Mouse (Mus musculus): ENCODE data around the gene Slc9a1. TPM values are rescaled to one million over a fixed set of nuclear protein-coding genes. Genes with fewer than 3 reads are reported as not detected.

The Slc9a1 gene
- polyA plus RNA-seq, 1 experiment from 2014 or later, result 9.2 TPM

GRCm38 (mm10) chr4:133391185-133392040, 21.9 kb downstream of the Slc9a1 start:
- WGBS, result 59% methylated on average over 18 of the region's 18 CpGs
- H3K9ac ChIP-seq (ENCODE audit: low read depth, low read length), result peak overlapping the region; percentile 30; the same call in 1 of the 2 replicates

GRCm38 (mm10) chr4:133394981-133395573, 25.6 kb downstream of the Slc9a1 start:
- ATAC-seq (ENCODE audit: low read depth) (no peak), DNase-seq (ENCODE audit: low spot score) (no peak)
- no peaks in the 10 kb centered on the region for H3K36me3 ChIP-seq (ENCODE audit: control insufficient read depth, insufficient read depth, low read length)
- WGBS, result 92% methylated on average over 4 of the region's 4 CpGs
- H3K4me1 ChIP-seq (ENCODE audit: control insufficient read depth, insufficient read depth, low read length), result peaks cover 39% of the 10 kb centered on the region
- H3K9me3 ChIP-seq (ENCODE audit: control insufficient read depth, low read length), result no peaks in the 10 kb centered on the region
- no peaks in the 10 kb centered on the region for H3K27me3 ChIP-seq (replicated peaks; ENCODE audit: control insufficient read depth, insufficient read depth, low read length)
- H3K4me2 ChIP-seq (ENCODE audit: low read depth, low read length), result no peak overlapping the region
- no peak overlapping the region for H3K4me3 ChIP-seq (ENCODE audit: low read depth, low read length)
- H3K9ac ChIP-seq (ENCODE audit: low read depth, low read length), result 0 out of 2 replicates have a peak overlapping the region, but pooled peaks have one; percentile 20
- no peak overlapping the region for H3K27ac ChIP-seq (replicated peaks; ENCODE audit: low read depth, low read length)

More at GRCm38 (mm10) chr4:133391185-133392040, 21.9 kb downstream of the Slc9a1 start:
- DNase-seq (ENCODE audit: low spot score) (peak; percentile 73), ATAC-seq (ENCODE audit: low read depth) (0 out of 2 replicates have a peak, but pooled peaks have one; percentile 15)
- no peaks in the 10 kb centered on the region for H3K9me3 ChIP-seq (ENCODE audit: control insufficient read depth, low read length)
- no peaks in the 10 kb centered on the region for H3K36me3 ChIP-seq (ENCODE audit: control insufficient read depth, insufficient read depth, low read length)
- H3K27me3 ChIP-seq (replicated peaks; ENCODE audit: control insufficient read depth, insufficient read depth, low read length), result no peaks in the 10 kb centered on the region
- no peak overlapping the region for H3K4me3 ChIP-seq (ENCODE audit: low read depth, low read length)
- peak overlapping the region; percentile 72 for H3K27ac ChIP-seq (replicated peaks; ENCODE audit: low read depth, low read length)
- peaks cover 32% of the 10 kb centered on the region for H3K4me1 ChIP-seq (ENCODE audit: control insufficient read depth, insufficient read depth, low read length)
- no peak overlapping the region for H3K4me2 ChIP-seq (ENCODE audit: low read depth, low read length)

GRCm38 (mm10) chr4:133396079-133396478, 26.6 kb downstream of the Slc9a1 start:
- no peaks in the 10 kb centered on the region for H3K36me3 ChIP-seq (ENCODE audit: control insufficient read depth, insufficient read depth, low read length)
- no peak overlapping the region for H3K27ac ChIP-seq (replicated peaks; ENCODE audit: low read depth, low read length)
- H3K27me3 ChIP-seq (replicated peaks; ENCODE audit: control insufficient read depth, insufficient read depth, low read length), result no peaks in the 10 kb centered on the region
- H3K4me3 ChIP-seq (ENCODE audit: low read depth, low read length), result no peak overlapping the region
- no peak for ATAC-seq (ENCODE audit: low read depth)
- no peak overlapping the region for H3K9ac ChIP-seq (ENCODE audit: low read depth, low read length)
- DNase-seq (ENCODE audit: low spot score), result no peak
- WGBS, result 64% methylated on average over 2 of the region's 2 CpGs
- H3K4me2 ChIP-seq (ENCODE audit: low read depth, low read length), result no peak overlapping the region
- H3K4me1 ChIP-seq (ENCODE audit: control insufficient read depth, insufficient read depth, low read length), result peaks cover 39% of the 10 kb centered on the region
- H3K9me3 ChIP-seq (ENCODE audit: control insufficient read depth, low read length), result no peaks in the 10 kb centered on the region

- Histone ChIP-seq H3K27me3 (replicated peaks; ENCODE audit: control insufficient read depth, insufficient read depth, low read length) (no peaks in the 10 kb centered on the region), H3K9ac (ENCODE audit: low read depth, low read length) (no peak overlapping the region), H3K27ac (replicated peaks; ENCODE audit: low read depth, low read length) (no peak overlapping the region), H3K4me3 (ENCODE audit: low read depth, low read length) (no peak overlapping the region), H3K9me3 (ENCODE audit: control insufficient read depth, low read length) (no peaks in the 10 kb centered on the region), H3K36me3 (ENCODE audit: control insufficient read depth, insufficient read depth, low read length) (no peaks in the 10 kb centered on the region), H3K4me1 (ENCODE audit: control insufficient read depth, insufficient read depth, low read length) (peaks cover 30% of the 10 kb centered on the region), H3K4me2 (ENCODE audit: low read depth, low read length) (no peak overlapping the region)
- DNase-seq (ENCODE audit: low spot score), result no peak
- 45% methylated on average over 5 of the region's 5 CpGs for WGBS
- no peak for ATAC-seq (ENCODE audit: low read depth)
These were observed 27.8 kb downstream of the Slc9a1 start for GRCm38 (mm10) chr4:133397299-133397698.

- no peaks in the 10 kb centered on the region for H3K9me3 ChIP-seq (ENCODE audit: control insufficient read depth, low read length)
- H3K4me1 ChIP-seq (ENCODE audit: control insufficient read depth, insufficient read depth, low read length), result peaks cover 30% of the 10 kb centered on the region
- no peak overlapping the region for H3K4me2 ChIP-seq (ENCODE audit: low read depth, low read length)
- no peak overlapping the region for H3K27ac ChIP-seq (replicated peaks; ENCODE audit: low read depth, low read length)
- no peak for DNase-seq (ENCODE audit: low spot score)
- no peak overlapping the region for H3K4me3 ChIP-seq (ENCODE audit: low read depth, low read length)
- no peaks in the 10 kb centered on the region for H3K27me3 ChIP-seq (replicated peaks; ENCODE audit: control insufficient read depth, insufficient read depth, low read length)
- 85% methylated on average over 6 of the region's 8 CpGs for WGBS
- H3K9ac ChIP-seq (ENCODE audit: low read depth, low read length), result no peak overlapping the region
- ATAC-seq (ENCODE audit: low read depth), result no peak
- no peaks in the 10 kb centered on the region for H3K36me3 ChIP-seq (ENCODE audit: control insufficient read depth, insufficient read depth, low read length)
These were observed 28.5 kb downstream of the Slc9a1 start for GRCm38 (mm10) chr4:133397961-133398360.

GRCm38 (mm10) chr4:133398619-133399018, 29.1 kb downstream of the Slc9a1 start:
- peaks cover 30% of the 10 kb centered on the region for H3K4me1 ChIP-seq (ENCODE audit: control insufficient read depth, insufficient read depth, low read length)

GRCm38 (mm10) chr4:133399509-133399908, 30.0 kb downstream of the Slc9a1 start:
- Histone ChIP-seq H3K27ac (replicated peaks; ENCODE audit: low read depth, low read length) (peak overlapping the region; percentile 48; the same call in 1 of the 2 replicates), H3K9ac (ENCODE audit: low read depth, low read length) (no peak overlapping the region)

More at GRCm38 (mm10) chr4:133398619-133399018, 29.1 kb downstream of the Slc9a1 start:
- Histone ChIP-seq H3K4me2 (ENCODE audit: low read depth, low read length) (no peak overlapping the region), H3K27ac (replicated peaks; ENCODE audit: low read depth, low read length) (no peak overlapping the region), H3K9me3 (ENCODE audit: control insufficient read depth, low read length) (no peaks in the 10 kb centered on the region), H3K4me3 (ENCODE audit: low read depth, low read length) (no peak overlapping the region), H3K27me3 (replicated peaks; ENCODE audit: control insufficient read depth, insufficient read depth, low read length) (no peaks in the 10 kb centered on the region), H3K9ac (ENCODE audit: low read depth, low read length) (no peak overlapping the region), H3K36me3 (ENCODE audit: control insufficient read depth, insufficient read depth, low read length) (no peaks in the 10 kb centered on the region)
- ATAC-seq (ENCODE audit: low read depth) (no peak), DNase-seq (ENCODE audit: low spot score) (no peak)
- 86% methylated on average over 5 of the region's 5 CpGs for whole genome bisulfite sequencing

GRCm38 (mm10) chr4:133400098-133400497, 30.6 kb downstream of the Slc9a1 start:
- Histone ChIP-seq H3K4me3 (ENCODE audit: low read depth, low read length) (no peak overlapping the region), H3K27me3 (replicated peaks; ENCODE audit: control insufficient read depth, insufficient read depth, low read length) (no peaks in the 10 kb centered on the region), H3K27ac (replicated peaks; ENCODE audit: low read depth, low read length) (peak overlapping the region; percentile 48; the same call in 1 of the 2 replicates), H3K4me2 (ENCODE audit: low read depth, low read length) (no peak overlapping the region), H3K4me1 (ENCODE audit: control insufficient read depth, insufficient read depth, low read length) (peaks cover 21% of the 10 kb centered on the region), H3K9me3 (ENCODE audit: control insufficient read depth, low read length) (no peaks in the 10 kb centered on the region), H3K9ac (ENCODE audit: low read depth, low read length) (no peak overlapping the region), H3K36me3 (ENCODE audit: control insufficient read depth, insufficient read depth, low read length) (no peaks in the 10 kb centered on the region)
- DNase-seq (ENCODE audit: low spot score) (peak; percentile 46), ATAC-seq (ENCODE audit: low read depth) (no peak)
- 29% methylated on average over 6 of the region's 7 CpGs for WGBS

More at GRCm38 (mm10) chr4:133399509-133399908, 30.0 kb downstream of the Slc9a1 start:
- no peaks in the 10 kb centered on the region for H3K36me3 ChIP-seq (ENCODE audit: control insufficient read depth, insufficient read depth, low read length)
- no peak; the same call in 1 of the 2 replicates for ATAC-seq (ENCODE audit: low read depth)
- H3K4me1 ChIP-seq (ENCODE audit: control insufficient read depth, insufficient read depth, low read length), result peaks cover 27% of the 10 kb centered on the region
- DNase-seq (ENCODE audit: low spot score), result no peak
- H3K4me2 ChIP-seq (ENCODE audit: low read depth, low read length), result no peak overlapping the region
- H3K4me3 ChIP-seq (ENCODE audit: low read depth, low read length), result no peak overlapping the region
- no peaks in the 10 kb centered on the region for H3K9me3 ChIP-seq (ENCODE audit: control insufficient read depth, low read length)
- WGBS, result 60% methylated on average over 6 of the region's 6 CpGs
- H3K27me3 ChIP-seq (replicated peaks; ENCODE audit: control insufficient read depth, insufficient read depth, low read length), result no peaks in the 10 kb centered on the region

Data from embryonic facial prominence, embryonic 14.5 days (tissue).